Mouse (Mus musculus) gastrocnemius, postnatal 14 days (tissue): ENCODE data around the gene Nr4a2. TPM values are rescaled to one million over a fixed set of nuclear protein-coding genes. Genes with fewer than 3 reads are reported as not detected.
A peak's percentile ranks its signal among the peaks of the same experiment; 100 is the strongest.

Source experiments
- DNase-seq: peaks from one replicate; pipeline ENCODE4 v3.0.0; 2021; ENCODE audit warnings: mixed read lengths
- intact Hi-C: fragments of 180-260 bp; cut with DNase I; formaldehyde crosslinking; loops from one replicate; pipeline ENCODE4 v1.15.1; 2025; ENCODE audit warnings: low total_unique reads
- total RNA-seq, 2 experiments: library from RNA; stranded (reverse); gene quantifications; 2 replicates each; pipeline ENCODE4 v1.2.3; 2021

Gene Nr4a2
- total RNA-seq, 2 experiments from 2014 or later = 1.2 to 1.7 TPM

DNA sequence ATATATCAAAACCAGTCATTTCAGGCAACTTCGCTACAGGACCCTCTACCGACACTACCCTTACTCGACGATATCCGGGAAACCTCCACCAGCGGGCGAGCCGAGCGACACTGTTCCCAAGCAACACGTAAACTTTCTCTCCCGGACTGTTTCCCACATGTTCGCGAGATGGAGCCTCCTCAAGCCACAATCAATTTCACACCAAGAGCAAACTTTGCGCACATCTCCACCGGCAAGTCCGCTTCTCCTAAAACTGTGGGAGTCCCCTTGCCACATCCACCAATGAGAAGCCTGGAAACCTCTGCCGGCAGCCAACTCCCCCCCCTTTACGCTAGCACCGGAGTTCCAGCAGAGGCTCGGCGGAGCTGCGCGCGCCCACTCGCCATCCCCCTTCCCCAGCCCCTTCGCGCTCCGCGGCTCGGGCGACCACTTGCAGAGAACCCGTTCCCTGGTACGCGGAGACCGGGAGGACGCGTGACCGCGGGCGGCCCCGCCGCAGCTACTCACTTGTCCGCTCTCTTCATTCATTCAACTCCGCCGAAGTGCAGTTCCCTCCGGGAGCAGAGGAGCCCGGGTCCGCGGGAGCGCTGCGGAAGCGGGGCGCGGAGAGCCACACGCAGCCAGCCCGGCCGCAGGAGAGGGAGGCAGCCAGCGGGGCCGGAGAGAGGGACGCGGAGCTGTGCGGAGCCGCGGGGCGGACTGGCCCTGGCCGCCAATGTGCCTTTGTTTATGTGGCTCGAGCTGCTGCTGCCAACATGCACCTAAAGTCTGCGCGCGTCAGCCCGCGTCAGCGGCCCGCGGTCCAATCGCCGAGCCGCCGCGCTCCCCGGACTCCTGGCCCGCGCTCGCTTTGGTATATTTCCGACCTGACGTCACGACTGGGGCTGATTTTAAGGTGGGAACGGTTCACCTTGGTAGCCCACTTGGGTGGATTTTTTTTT lies 9.3 kb downstream of the Nr4a2 start:
- intact Hi-C loops = no loop called here
- DNase-seq = peak; percentile 59

DNA sequence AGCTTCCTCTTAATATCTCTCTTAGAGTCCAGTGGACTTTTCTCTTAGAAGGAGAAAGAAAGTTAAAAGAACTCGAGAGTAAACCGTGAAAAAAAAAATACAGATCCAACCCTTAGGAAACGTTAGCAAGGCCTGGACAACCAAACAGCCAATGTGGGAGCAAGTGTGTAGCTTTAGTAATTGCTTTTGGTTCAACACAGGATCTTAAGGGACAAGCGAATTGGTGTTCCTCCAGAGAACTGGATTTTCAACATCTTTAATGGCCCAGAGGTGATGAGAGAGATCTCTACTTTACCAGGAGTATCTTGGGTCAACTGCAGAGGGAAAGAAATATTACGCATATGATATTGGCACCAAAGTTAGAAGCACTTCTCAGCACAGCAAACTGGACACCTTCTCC lies 10.4 kb downstream of the Nr4a2 start:
- intact Hi-C loops = no loop called here
- no peak for DNase-seq

DNA sequence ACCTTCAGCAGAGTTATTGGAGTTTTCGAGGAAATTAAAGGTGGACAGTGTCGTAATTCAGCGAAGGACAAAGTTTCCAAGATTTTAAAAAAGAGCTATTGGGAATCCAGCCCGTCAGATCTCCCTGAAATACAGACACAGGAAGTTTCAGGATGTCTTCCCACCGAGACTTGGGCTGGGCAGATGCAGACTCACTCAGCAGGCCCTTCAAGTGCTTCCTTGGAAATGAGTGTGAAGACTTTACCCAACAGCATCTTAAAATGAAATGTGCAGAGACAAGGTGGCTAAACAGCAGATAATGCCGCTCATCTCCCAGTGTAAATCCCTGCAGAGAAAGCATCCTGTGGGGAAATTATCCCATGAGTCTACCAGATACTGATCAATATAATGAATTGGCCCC lies 10.9 kb downstream of the Nr4a2 start:
- intact Hi-C loops = no loop called here
- no peak for DNase-seq

DNA sequence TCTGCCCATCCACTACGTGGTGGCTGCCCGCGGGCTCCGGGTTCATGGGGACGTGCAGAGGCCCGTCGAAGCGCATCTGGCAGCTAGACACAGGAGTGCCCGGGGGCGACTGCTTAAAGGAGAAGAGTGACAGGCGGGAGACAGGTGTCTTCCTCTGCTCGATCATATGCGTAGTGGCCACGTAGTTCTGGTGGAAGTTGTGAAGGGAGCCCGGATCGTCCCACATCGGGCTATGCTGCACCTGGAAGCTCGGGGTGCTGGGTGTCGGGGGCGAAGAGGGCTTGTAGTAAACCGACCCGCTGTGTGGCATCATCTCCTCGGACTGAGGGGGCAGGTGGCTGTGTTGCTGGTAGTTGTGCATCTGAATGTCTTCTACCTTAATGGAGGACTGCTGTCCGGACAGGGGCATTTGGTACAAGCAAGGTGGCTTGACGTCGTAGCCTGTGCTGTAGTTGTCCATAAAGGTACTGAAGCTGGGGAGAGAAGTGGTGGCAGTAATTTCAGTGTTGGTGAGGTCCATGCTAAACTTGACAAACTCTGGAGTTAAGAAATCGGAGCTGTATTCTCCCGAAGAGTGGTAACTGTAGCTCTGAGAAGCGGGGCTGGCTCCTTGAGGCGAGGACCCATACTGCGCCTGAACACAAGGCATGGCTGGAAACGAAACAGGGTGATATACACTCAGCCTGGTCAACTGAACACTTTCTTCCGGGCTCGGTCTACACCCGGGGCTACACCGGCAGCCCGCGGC lies 11.8 kb downstream of the Nr4a2 start:
- DNase-seq = no peak
- intact Hi-C loops = no loop called here

DNA sequence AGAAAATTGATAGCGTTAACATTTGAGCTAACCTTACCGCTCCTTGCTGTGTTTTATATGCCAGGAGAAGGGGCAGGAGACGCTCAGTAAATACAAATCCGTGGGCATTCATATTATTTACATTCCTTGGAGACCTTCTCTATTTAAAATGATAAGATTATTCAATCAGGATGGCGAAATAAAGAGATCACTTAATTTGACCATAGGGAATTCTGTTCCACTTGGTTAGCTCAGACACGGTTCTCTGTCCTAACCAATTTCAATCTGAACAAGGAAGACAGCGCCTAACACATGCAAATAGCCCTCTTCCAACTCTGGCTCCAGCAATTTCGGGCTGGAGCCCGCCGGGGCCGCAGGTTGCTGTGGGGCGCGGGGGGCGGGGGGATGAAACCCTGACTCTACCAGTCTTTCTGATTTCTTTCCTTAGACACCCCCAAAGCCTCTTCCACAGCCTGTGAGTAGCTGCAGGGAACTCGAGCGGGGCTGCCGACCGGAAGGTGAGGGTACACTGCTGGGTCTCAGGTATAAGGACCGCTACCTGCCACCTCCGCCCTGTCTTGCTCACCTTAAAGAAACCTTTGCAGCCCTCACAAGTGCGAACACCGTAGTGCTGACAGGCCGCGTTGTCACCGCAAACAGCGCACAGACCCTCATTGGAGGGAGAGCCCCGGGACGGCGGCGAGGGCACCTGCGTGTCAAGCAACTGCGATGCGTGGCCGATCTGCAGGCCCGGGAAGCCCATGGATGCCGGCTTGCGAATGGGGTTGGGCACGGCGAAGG lies 12.6 kb downstream of the Nr4a2 start:
- intact Hi-C loops = no loop called here

DNA sequence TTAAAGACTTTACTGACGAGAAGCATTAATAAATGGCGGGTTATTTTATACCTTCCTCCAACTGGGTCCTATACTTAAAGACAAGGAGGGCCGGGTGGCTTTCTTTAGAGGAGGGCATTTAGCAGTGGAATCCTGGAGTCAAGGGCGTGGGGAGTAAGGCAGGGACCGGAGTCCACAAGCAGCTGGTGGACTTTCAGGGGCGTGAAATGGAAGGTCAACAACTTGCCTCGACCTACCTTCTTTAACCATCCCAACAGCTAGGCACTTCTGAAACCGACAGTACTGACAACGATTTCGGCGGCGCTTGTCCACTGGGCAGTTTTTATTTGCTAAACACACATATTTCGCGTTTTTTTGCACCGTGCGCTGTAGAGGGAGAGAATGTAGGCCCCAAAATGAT lies 13.4 kb downstream of the Nr4a2 start:
- no peak for DNase-seq
- intact Hi-C loops = no loop called here

More for the DNA sequence above, 12.6 kb downstream of the Nr4a2 start:
- DNase-seq = no peak

DNA sequence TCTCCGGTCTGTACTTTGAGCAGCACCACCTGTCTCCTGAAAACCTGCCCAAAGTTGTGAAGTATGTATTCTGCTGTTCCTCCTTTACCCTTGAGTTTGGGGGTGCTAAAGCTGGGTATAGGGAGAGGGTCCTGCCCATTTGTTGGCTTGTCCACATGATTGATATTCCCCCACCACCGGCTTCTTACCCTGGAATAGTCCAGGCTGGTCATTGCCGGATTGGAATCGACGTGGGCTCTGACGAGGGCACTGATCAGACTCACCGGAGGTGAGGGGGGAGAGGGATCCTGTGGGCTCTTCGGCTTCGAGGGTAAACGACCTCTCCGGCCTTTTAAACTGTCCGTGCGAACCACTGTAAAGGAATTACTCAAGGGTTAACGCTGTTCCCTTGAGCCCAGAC lies 13.9 kb downstream of the Nr4a2 start:
- DNase-seq = no peak
- intact Hi-C loops = no loop called here

DNA sequence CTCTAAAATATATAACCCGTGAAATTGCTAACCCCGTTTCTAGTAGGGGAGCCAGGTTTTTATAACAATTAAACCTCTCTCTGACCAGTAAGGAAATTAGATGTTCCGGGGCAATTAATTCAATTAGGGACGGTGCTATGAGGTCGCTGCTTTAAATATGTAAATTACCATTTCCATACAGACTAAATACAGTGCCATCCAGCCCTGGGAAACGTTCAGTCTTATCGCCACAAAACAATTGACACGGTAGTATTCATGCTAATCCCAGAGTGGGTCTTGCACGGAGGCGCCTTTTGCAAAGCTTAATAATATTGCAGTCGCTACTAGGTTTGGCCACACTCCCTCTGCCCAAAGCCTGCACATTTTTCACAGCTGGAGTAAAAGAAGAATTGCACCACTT lies 14.5 kb downstream of the Nr4a2 start:
- intact Hi-C loops = no loop called here
- DNase-seq = no peak

DNA sequence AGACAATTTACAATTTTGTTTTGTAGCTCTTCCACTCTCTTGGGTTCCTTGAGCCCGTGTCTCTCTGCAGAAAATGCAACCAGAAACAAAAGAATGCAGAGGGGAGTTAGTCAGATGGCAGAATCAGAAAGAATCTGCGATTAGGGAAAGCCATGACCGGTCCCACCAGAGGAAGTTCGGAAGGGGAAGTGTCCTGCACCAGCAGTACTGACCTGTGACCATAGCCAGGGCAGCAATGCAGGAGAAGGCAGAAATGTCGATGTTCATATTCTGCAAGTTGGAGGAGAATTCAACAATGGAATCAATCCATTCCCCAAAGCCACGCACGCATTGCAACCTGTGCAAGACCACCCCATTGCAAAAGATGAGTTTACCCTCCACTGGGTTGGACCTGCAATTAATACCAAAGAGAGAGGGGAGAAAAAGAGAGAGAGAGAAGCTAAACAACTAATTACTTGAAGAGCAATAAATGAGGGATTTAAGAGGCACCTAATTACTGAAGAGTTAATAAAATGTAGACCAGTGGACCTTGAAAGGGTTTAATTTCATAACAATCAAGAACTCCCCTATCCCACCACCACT lies 15.4 kb downstream of the Nr4a2 start:
- no peak for DNase-seq
- intact Hi-C loops = no loop called here

DNA sequence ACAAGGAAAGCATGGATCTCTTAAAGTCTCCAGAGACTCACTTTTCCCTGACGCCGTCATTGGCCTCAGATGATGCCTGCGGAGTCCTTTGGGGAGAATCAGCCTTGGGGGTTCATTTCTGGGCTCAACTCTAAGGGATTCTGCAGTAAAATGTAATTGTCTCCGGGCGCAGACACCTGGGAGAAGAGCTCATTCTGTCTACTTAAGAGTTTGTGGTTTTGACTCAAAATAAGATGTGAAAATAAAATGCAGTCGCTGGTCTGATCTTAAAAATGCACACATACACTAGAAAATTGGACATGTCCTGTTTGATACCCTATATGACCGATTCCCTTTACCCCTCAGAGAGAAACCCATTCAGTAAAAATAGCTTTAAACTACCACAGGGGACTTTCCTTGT lies 18.4 kb downstream of the Nr4a2 start:
- DNase-seq = no peak

DNA sequence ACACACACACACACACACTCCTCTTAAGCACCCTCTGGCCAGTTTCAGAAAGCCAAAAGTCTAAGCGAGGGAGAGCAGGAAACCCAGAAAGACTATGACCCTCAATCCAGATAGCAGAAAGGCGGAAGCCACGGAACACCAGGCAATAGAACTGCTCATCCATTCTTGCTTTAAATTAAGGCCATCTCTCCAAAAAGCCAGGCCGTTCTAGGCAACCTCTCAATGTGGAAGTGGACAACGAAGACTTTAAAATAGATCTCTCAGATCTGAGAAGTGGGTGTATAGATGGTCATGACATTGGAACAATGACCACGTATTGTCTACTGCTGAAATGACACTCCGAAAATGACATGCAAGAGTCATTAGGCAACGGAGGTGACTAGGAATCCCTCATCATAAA lies 19.1 kb downstream of the Nr4a2 start:
- no peak for DNase-seq
- intact Hi-C loops = no loop called here

More for the DNA sequence above, 18.4 kb downstream of the Nr4a2 start:
- intact Hi-C loops = no loop called here

DNA sequence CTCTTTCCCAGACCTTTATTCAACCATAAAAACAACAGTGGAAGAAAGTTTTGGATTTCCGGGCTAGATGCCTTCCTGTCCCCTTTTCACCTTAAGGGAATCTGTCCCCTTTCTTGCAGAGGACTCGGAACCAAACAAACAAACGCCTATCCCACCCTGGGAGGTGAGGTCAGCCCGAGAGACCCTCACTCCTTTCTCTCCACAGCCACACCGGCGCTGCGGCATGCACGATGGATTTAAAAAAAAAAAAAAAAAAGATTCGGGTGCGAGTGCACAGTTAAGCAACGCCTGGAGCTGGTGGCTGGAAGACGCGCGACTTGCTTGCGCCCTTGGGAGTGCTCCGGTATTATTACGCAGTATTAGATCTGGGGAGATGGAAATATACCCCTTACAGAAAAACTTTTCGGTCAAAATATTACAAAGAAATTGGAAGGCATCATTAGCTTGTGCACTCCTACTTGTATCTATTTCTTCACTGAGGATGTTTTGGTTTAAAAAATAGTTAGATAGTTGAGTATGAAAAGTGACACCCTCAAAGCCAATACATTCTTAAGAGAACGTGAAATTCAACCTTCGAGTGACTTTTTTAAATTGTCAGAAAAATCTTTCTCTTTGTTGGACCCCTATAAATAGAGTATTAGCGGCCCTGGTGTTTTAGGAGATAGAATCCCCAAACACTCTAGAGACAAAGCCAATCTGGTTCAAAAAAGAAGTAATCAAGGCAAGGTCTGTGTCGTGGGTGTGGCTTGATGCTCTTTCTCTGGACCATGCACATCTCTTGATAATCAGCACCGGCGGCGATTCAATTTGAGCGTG lies 19.8 kb downstream of the Nr4a2 start:
- intact Hi-C loops = no loop called here
- no peak for DNase-seq

DNA sequence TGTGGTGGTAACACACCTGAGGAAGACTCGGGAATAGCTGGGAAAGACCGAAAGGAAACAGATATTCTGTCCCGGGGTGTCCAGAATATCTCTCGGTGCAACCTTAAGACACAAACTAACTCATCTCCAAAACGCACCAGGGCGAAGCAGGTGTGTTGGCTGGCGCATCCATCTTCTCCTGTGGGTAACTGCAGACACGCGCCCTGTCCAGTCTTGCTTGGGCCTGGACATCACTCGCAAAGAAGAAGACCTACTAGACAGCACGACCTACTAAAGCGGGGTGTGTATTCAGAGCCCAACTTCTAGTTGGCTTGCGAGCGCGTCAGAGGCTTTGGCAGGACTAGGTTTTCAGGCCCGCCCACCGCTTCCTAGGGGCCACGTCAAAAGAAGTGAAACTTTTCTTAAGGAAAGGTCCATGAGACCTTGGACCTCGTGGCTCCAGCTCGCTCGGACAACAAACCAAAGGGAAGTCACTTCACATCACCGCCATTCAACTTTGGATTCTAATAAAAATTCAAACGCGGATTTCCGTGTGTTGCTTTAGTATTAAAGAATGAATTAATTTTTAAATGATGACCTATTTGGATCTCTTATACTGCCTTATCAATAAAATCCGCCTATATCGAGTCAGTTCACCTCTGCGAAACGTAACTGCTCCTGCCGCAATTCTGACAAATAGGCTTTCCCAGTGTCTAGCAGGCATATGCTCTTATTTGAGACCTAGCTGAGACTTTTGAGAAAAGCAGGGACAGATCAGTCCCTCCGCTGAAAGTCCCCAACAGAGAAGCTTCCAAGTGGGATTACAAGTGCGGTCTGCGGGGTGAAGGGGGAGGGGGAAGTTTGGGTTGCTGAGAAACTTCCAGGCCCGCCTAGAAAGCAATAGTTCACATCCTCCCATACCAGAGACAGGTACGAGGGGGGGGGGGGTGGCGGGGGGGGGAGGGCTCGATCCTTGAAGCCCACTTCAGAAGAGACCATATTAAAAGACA lies 20.7 kb downstream of the Nr4a2 start:
- intact Hi-C loops = no loop called here
- DNase-seq = no peak

DNA sequence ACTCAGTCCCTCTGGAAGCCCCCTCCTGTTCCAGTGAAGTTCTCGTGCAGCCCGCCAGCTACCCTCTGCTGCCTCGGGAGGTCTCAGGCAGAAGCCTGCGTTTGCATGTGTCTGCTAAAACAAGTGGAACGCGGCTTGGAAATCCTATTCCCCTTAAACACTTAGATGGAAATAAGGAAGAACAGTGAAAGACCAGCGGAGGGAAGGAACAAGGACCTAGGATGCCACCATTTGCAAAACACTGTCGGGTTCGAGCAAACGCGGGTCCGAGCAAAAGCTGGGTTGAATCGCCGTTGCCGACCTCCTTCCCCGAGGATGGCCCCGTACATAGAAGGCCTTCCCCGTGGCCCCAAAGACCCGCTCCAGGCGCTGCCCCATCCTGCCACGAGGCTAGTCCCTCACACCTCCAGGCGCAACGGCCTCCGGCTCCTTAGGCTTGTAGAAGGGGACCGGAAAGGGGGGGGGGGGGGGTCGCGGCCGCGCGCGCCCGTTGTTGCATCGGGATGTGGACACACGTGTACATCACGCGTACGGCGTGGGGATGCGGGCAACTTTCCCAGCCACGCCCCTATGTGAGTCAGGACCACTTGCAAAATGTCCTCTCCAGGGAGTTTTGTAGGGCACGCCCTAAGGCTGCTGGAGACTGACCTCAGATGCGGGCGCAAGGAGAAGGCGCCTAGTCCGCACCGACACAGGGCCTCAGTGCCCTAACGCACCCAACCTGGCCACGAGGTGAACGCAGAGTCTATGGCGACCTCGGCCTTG lies 21.5 kb downstream of the Nr4a2 start:
- DNase-seq = peak; percentile 19
- intact Hi-C loops = no loop called here

DNA sequence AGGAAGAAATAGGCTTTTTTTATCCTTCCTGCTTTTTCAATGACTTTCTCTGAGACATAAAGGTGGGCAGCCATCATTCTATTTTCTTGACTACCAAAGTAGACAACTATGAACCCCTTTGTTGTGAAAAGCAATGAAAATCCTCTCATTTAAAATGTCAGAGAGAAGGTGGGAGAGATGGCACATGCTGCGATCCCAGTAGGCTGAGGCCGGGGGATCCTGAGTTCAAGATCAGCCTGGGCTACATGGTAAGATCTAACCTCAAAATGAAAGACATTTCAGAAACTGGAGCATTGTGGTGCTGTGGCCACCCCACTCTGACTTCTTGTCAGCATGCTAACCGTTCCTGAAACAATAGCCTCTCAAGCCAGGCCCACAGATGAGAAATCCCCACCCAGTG lies 23.6 kb downstream of the Nr4a2 start:
- no peak for DNase-seq
- intact Hi-C loops = no loop called here

DNA sequence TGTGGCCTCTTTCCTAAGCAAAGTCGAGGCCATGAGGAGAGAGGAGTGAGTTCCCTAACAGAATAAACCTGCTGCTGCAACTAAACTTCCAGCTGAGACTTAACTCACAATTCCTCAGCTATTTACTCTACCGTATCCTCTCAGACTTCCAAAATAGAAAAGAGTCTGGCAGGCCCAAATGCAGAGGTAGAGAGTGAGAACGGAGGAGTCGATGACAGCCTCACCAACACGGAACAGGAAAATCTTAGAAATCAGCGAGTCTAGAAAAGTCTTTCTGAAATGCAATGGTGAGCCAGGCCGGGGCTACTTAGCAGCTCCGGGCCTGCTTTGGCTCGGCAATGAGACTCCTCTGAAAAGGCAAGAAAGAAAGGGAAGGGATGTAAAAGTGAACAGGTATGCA lies 51.4 kb downstream of the Nr4a2 start:
- intact Hi-C loops = no loop called here
- no peak for DNase-seq

DNA sequence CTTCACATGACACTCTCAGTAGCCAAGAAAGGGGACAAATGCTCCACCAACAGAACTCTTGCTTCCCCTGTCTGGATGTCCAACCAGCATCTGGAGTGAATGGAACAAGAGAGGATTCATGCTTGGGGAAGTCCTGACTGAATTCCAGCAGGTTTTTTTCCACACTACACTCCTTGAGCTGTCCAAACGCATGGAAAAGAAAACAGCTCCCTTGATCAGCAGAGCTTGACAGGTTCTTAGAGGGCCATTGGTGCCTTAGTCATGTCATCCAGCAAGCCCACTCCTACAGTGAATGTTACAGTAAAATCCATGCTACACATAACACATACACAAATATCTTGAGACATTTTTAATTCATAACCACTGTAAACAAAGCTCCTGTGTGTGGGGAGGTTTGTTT lies 60.3 kb downstream of the Nr4a2 start:
- DNase-seq = no peak
- intact Hi-C loops = no loop called here
